Comparison of ENCODE assay signal across 16 mouse cellular contexts in genomic region chr12:10804491-10804890, GRCm38 (mm10).
DNase-seq lines count a peak whose midpoint lies in the region; ATAC-seq and TF ChIP-seq lines count a peak whose summit lies in the region.
"Had no signal": no experiment of that assay in that cellular context is flagged by ENCODE, and none has a peak within 500 bp of the region (broad histone marks: within the 10 kb centered on the region; RNA-seq: fewer than 3 reads in every experiment).

No protein-coding gene starts in this region.

- peak; percentile 3 for DNase-seq in adrenal gland, postnatal 10 days
- no peak for DNase-seq in adrenal gland, postnatal 36 days
- peak; percentile 12 for DNase-seq in kidney, adult 2 months
- no peak for DNase-seq in kidney, adult 18-20 months
- peak; percentile 3 for DNase-seq in midbrain, embryonic 14.5 days
- DNase-seq in midbrain, embryonic 10.5 days (ENCODE audit: low spot score) = no peak
- no peak for DNase-seq in thymus, adult 18-20 months
- no peak for DNase-seq in left cerebral cortex, adult 8-10 months (ENCODE audit: low spot score in 2 of 2)
- DNase-seq: cerebellum, adult 8-10 months; lung, adult 2 months had no signal

- H3K9ac ChIP-seq in midbrain, embryonic 14.5 days (replicated peaks; ENCODE audit: low read length) = no peak overlapping the region
- H3K9ac ChIP-seq: heart, embryonic 15.5 days; hindbrain, embryonic 14.5 days; kidney, embryonic 15.5 days; limb, embryonic 12.5 days had no signal

- 43% methylated on average over 2 of the region's 2 CpGs for WGBS in kidney, adult 2 months
- 53% methylated on average over 2 of the region's 2 CpGs for WGBS in midbrain, embryonic 14.5 days
- 55% methylated on average over 2 of the region's 2 CpGs for WGBS in midbrain, embryonic 10.5 days

- no peak for ATAC-seq in midbrain, embryonic 14.5 days (ENCODE audit: low FRiP score, low TSS enrichment)

- H3K9me3 ChIP-seq in midbrain, embryonic 14.5 days (ENCODE audit: control insufficient read depth, low read length) = no peaks in the 10 kb centered on the region
- H3K9me3 ChIP-seq in midbrain, embryonic 10.5 days (replicated peaks) = no peaks in the 10 kb centered on the region
- H3K9me3 ChIP-seq: embryonic facial prominence, embryonic 10.5 days; heart, embryonic 15.5 days; kidney, embryonic 15.5 days; limb, embryonic 12.5 days had no signal

- H3K27me3 ChIP-seq in kidney, adult 2 months (replicated peaks; ENCODE audit: control insufficient read depth, insufficient read depth, low read length) = no peaks in the 10 kb centered on the region
- no peaks in the 10 kb centered on the region for H3K27me3 ChIP-seq in midbrain, embryonic 14.5 days (ENCODE audit: control insufficient read depth, insufficient read depth, low read length)
- H3K27me3 ChIP-seq in midbrain, embryonic 10.5 days (ENCODE audit: low read depth, poor library complexity, severe bottlenecking) = no peaks in the 10 kb centered on the region
- H3K27me3 ChIP-seq: heart, embryonic 15.5 days; kidney, embryonic 15.5 days; limb, embryonic 12.5 days had no signal

- 0 out of 2 replicates have a peak, but pooled peaks have one; percentile 28 for TF ChIP-seq CTCF in kidney, adult 2 months (conservative IDR thresholded peaks at IDR 0.05; ENCODE audit: insufficient read depth, insufficient read length, low read depth, low read length)

- no peak overlapping the region for H3K4me3 ChIP-seq in kidney, adult 2 months (ENCODE audit: insufficient read depth, low read depth, low read length)
- H3K4me3 ChIP-seq in midbrain, embryonic 14.5 days (replicated peaks; ENCODE audit: low read depth, low read length) = no peak overlapping the region
- no peak overlapping the region for H3K4me3 ChIP-seq in midbrain, embryonic 10.5 days
- H3K4me3 ChIP-seq: embryonic facial prominence, embryonic 10.5 days; heart, embryonic 15.5 days; kidney, embryonic 15.5 days; limb, embryonic 12.5 days; myocyte had no signal

- no peak overlapping the region for H3K4me2 ChIP-seq in midbrain, embryonic 14.5 days (ENCODE audit: low read length)
- H3K4me2 ChIP-seq: heart, embryonic 15.5 days; hindbrain, embryonic 14.5 days; kidney, embryonic 15.5 days; limb, embryonic 12.5 days had no signal

- no peak for TF ChIP-seq POLR2A in kidney, adult 2 months (IDR thresholded peaks at IDR 0.05; ENCODE audit: low read depth, low read length)

- no peaks in the 10 kb centered on the region for H3K36me3 ChIP-seq in kidney, adult 2 months (ENCODE audit: control insufficient read depth, insufficient read depth, low read length)
- H3K36me3 ChIP-seq in midbrain, embryonic 14.5 days (ENCODE audit: control insufficient read depth, insufficient read depth, low read length) = no peaks in the 10 kb centered on the region
- no peaks in the 10 kb centered on the region for H3K36me3 ChIP-seq in midbrain, embryonic 10.5 days
- H3K36me3 ChIP-seq: embryonic facial prominence, embryonic 10.5 days; heart, embryonic 15.5 days; kidney, embryonic 15.5 days; limb, embryonic 12.5 days had no signal

- H3K27ac ChIP-seq in kidney, adult 2 months (ENCODE audit: insufficient read depth, low read depth, low read length) = no peak overlapping the region
- no peak overlapping the region for H3K27ac ChIP-seq in midbrain, embryonic 14.5 days (replicated peaks; ENCODE audit: low read depth, low read length)
- H3K27ac ChIP-seq in midbrain, embryonic 10.5 days (replicated peaks) = no peak overlapping the region
- H3K27ac ChIP-seq: embryonic facial prominence, embryonic 10.5 days; heart, embryonic 15.5 days; hindbrain, embryonic 14.5 days; kidney, embryonic 15.5 days; limb, embryonic 12.5 days had no signal

- no peaks in the 10 kb centered on the region for H3K4me1 ChIP-seq in kidney, adult 2 months (ENCODE audit: control insufficient read depth, insufficient read depth, low read length)
- H3K4me1 ChIP-seq in midbrain, embryonic 14.5 days (ENCODE audit: control insufficient read depth, insufficient read depth, low read length) = no peaks in the 10 kb centered on the region
- H3K4me1 ChIP-seq in midbrain, embryonic 10.5 days = no peaks in the 10 kb centered on the region
- H3K4me1 ChIP-seq: embryonic facial prominence, embryonic 10.5 days; heart, embryonic 15.5 days; kidney, embryonic 15.5 days; limb, embryonic 12.5 days had no signal

Comparison
In these comparisons a context has a peak if more than half of its experiments do, and no peak if none do; other contexts are left out.
1. DNase-seq: peak in adrenal gland, postnatal 10 days (single experiment), kidney, adult 2 months (single experiment) and midbrain, embryonic 14.5 days (single experiment); none in adrenal gland, postnatal 36 days (0 of 2), kidney, adult 18-20 months (single experiment), midbrain, embryonic 10.5 days (single experiment), thymus, adult 18-20 months (0 of 2) and left cerebral cortex, adult 8-10 months (0 of 2).